Mouse (Mus musculus) embryonic stem cell, embryonic (primary cell): ENCODE measurements at regions not wholly inside any gene's neighbourhood (a gene's known extent, or its start where the extent isn't known, plus 50 kb on each side); places are given as distances from the start of the nearest gene placed in this dataset.

Source experiments
- CTCF ChIA-PET, 4 experiments: fragments of 300-600 bp in 2 of 4; fragments of 350-600 bp in 2 of 4; sonication (Branson Sonifier 250); formaldehyde crosslinking; loops; one replicate each; lab custom pipeline; 2022; ENCODE audit warnings: inconsistent platforms in 2 of 4; lab: Charles Lee
- POLR2A ChIA-PET, 4 experiments: fragments of 300-600 bp in 2 of 4; fragments of 350-600 bp in 2 of 4; sonication (Branson Sonifier 250); formaldehyde crosslinking; loops; one replicate each; lab custom pipeline; 2022; ENCODE audit warnings: antibody characterized with exemption in 4 of 4, inconsistent platforms in 1 of 4; lab: Charles Lee

- CTCF ChIA-PET = no interaction called here
Measured at GRCm38 (mm10) chr4:53297975-53298374, 138.3 kb upstream of the Abca1 start.

GRCm38 (mm10) chr4:53292606-53293005 is 132.9 kb upstream of the Abca1 start:
- CTCF ChIA-PET = no interaction called here

More at GRCm38 (mm10) chr4:53297975-53298374, 138.3 kb upstream of the Abca1 start:
- POLR2A ChIA-PET = interaction anchor here in 1 of 4 experiments (1.0 kb wide), 1 partner anchor 20 kb away, joined by 3 read pairs; no protein-coding TSS in a partner anchor

GRCm38 (mm10) chr4:53277741-53278525 is 118.2 kb upstream of the Abca1 start:
- POLR2A ChIA-PET = interaction anchor here in 1 of 4 experiments (0.9 kb wide), 1 partner anchor 19 kb away, joined by 3 read pairs; no protein-coding TSS in a partner anchor

More at GRCm38 (mm10) chr4:53292606-53293005, 132.9 kb upstream of the Abca1 start:
- POLR2A ChIA-PET = no interaction called here

GRCm38 (mm10) chr4:53270433-53270832 is 110.7 kb upstream of the Abca1 start:
- CTCF ChIA-PET = interaction anchor here in 3 of 4 experiments (0.7 to 1.2 kb wide), 3 partner anchors 15 to 467 kb away, joined by 3 to 23 read pairs (median 4); no protein-coding TSS in a partner anchor

More at GRCm38 (mm10) chr4:53277741-53278525, 118.2 kb upstream of the Abca1 start:
- CTCF ChIA-PET = no interaction called here

GRCm38 (mm10) chr4:53269999-53270398 is 110.3 kb upstream of the Abca1 start:
- CTCF ChIA-PET = interaction anchor here in 2 of 4 experiments (0.7 kb wide), 2 partner anchors 60 to 467 kb away, joined by 3 to 23 read pairs; no protein-coding TSS in a partner anchor
- POLR2A ChIA-PET = interaction anchor here in 3 of 4 experiments (0.7 to 1.7 kb wide), 5 partner anchors 33 to 197 kb away, joined by 3 to 6 read pairs (median 3); partner anchors contain the start of gene Slc44a1 (in 1 of the 3)

More at GRCm38 (mm10) chr4:53270433-53270832, 110.7 kb upstream of the Abca1 start:
- POLR2A ChIA-PET = interaction anchor here in 3 of 4 experiments (0.7 to 1.7 kb wide), 5 partner anchors 33 to 196 kb away, joined by 3 to 6 read pairs (median 3); partner anchors contain the start of gene Slc44a1 (in 1 of the 3)

GRCm38 (mm10) chr4:53269251-53269842 is 109.7 kb upstream of the Abca1 start:
- POLR2A ChIA-PET = interaction anchor here in 1 of 4 experiments (0.8 kb wide), 1 partner anchor 171 kb away, joined by 3 read pairs; the partner anchor contains the start of gene Slc44a1

GRCm38 (mm10) chr4:53264901-53265300 is 105.2 kb upstream of the Abca1 start:
- POLR2A ChIA-PET = no interaction called here
- CTCF ChIA-PET = no interaction called here

More at GRCm38 (mm10) chr4:53269251-53269842, 109.7 kb upstream of the Abca1 start:
- CTCF ChIA-PET = no interaction called here

GRCm38 (mm10) chr4:53264501-53264900 is 104.8 kb upstream of the Abca1 start:
- CTCF ChIA-PET = interaction anchor here in 1 of 4 experiments (0.6 kb wide), 1 partner anchor 23 kb away, joined by 8 read pairs; no protein-coding TSS in a partner anchor
- POLR2A ChIA-PET = no interaction called here

- POLR2A ChIA-PET = interaction anchor here in 2 of 4 experiments (0.5 to 1.0 kb wide), 2 partner anchors 75 to 428 kb away, joined by 3 read pairs; no protein-coding TSS in a partner anchor
Measured at GRCm38 (mm10) chr4:53263776-53264175, 104.1 kb upstream of the Abca1 start.

GRCm38 (mm10) chr4:53262466-53262865 is 102.8 kb upstream of the Abca1 start:
- ChIA-PET CTCF (no interaction called here), POLR2A (no interaction called here)

More at GRCm38 (mm10) chr4:53263776-53264175, 104.1 kb upstream of the Abca1 start:
- CTCF ChIA-PET = no interaction called here

GRCm38 (mm10) chr4:53261556-53262140 is 102.0 kb upstream of the Abca1 start:
- CTCF ChIA-PET = no interaction called here
- POLR2A ChIA-PET = no interaction called here

GRCm38 (mm10) chr4:53258975-53259374 is 99.3 kb upstream of the Abca1 start:
- CTCF ChIA-PET = no interaction called here
- POLR2A ChIA-PET = no interaction called here

- ChIA-PET CTCF (interaction anchor here in 1 of 4 experiments (1.0 kb wide), 1 partner anchor 112 kb away, joined by 4 read pairs; no protein-coding TSS in a partner anchor), POLR2A (no interaction called here)
Measured at GRCm38 (mm10) chr4:53256996-53257395, 97.3 kb upstream of the Abca1 start.

GRCm38 (mm10) chr4:53254483-53254882 is 94.8 kb upstream of the Abca1 start:
- CTCF ChIA-PET = no interaction called here
- POLR2A ChIA-PET = no interaction called here

GRCm38 (mm10) chr4:53253680-53254079 is 94.0 kb upstream of the Abca1 start:
- ChIA-PET CTCF (no interaction called here), POLR2A (no interaction called here)

- ChIA-PET POLR2A (no interaction called here), CTCF (no interaction called here)
Measured at GRCm38 (mm10) chr4:53250325-53250724, 90.6 kb upstream of the Abca1 start.

GRCm38 (mm10) chr4:53246083-53246747 is 86.5 kb upstream of the Abca1 start:
- POLR2A ChIA-PET = interaction anchor here in 1 of 4 experiments (0.6 kb wide), 1 partner anchor 46 kb away, joined by 3 read pairs; no protein-coding TSS in a partner anchor
- CTCF ChIA-PET = interaction anchor here in 1 of 4 experiments (0.5 kb wide), 1 partner anchor 18 kb away, joined by 3 read pairs; no protein-coding TSS in a partner anchor

GRCm38 (mm10) chr4:53245553-53245952 is 85.9 kb upstream of the Abca1 start:
- POLR2A ChIA-PET = no interaction called here
- CTCF ChIA-PET = no interaction called here
